Mouse (Mus musculus) embryonic fibroblast, embryonic 13.5 days (primary cell): ENCODE measurements at regions not wholly inside any gene's neighbourhood (a gene's known extent, or its start where the extent isn't known, plus 50 kb on each side); places are given as distances from the start of the nearest gene placed in this dataset.

Experiments used
- H3K27ac ChIP-seq: 2 replicates; pipeline ENCODE4 v1.5.1; 2012; ENCODE audit warnings: low read length, control low read depth, inconsistent platforms; ENCODE audit not compliant: insufficient read depth
- H3K4me1 ChIP-seq: 2 replicates; pipeline ENCODE4 v1.6.1; 2011; ENCODE audit warnings: low read length; ENCODE audit not compliant: control insufficient read depth, insufficient read depth
- H3K4me3 ChIP-seq: 2 replicates; pipeline ENCODE4 v1.5.1; 2011; ENCODE audit warnings: mild to moderate bottlenecking, control low read depth, low read length; ENCODE audit not compliant: insufficient read depth
- CTCF ChIP-seq: IDR thresholded peaks from 2 replicates; pipeline ENCODE4 v1.5.1; 2011; ENCODE audit warnings: mild to moderate bottlenecking, control low read depth, low read length, moderate library complexity, borderline replicate concordance; ENCODE audit not compliant: insufficient read depth
- POLR2A ChIP-seq: IDR thresholded peaks from 2 replicates; pipeline ENCODE4 v1.6.1; 2011; ENCODE audit warnings: low read depth, mild to moderate bottlenecking, control low read depth, low read length, moderate library complexity

- no peak overlapping the region for H3K27ac ChIP-seq
- no peaks in the 10 kb centered on the region for H3K4me1 ChIP-seq
- TF ChIP-seq CTCF (no peak), POLR2A (no peak)
- no peak overlapping the region for H3K4me3 ChIP-seq
Measured at GRCm38 (mm10) chr12:51100868-51101267, 247.0 kb upstream of the G2e3 start.

GRCm38 (mm10) chr12:51095974-51096373, 251.9 kb upstream of the G2e3 start:
- H3K27ac ChIP-seq, result no peak overlapping the region
- H3K4me1 ChIP-seq, result no peaks in the 10 kb centered on the region
- no peak overlapping the region for H3K4me3 ChIP-seq
- TF ChIP-seq CTCF (no peak), POLR2A (no peak)

- TF ChIP-seq POLR2A, result no peak
- TF ChIP-seq CTCF, result no peak
- Histone ChIP-seq H3K4me1 (no peaks in the 10 kb centered on the region), H3K4me3 (no peak overlapping the region)
Measured at GRCm38 (mm10) chr12:51089324-51089723, 258.5 kb upstream of the G2e3 start.

GRCm38 (mm10) chr12:51081809-51082208, 266.1 kb upstream of the G2e3 start:
- H3K4me1 ChIP-seq, result no peaks in the 10 kb centered on the region
- H3K27ac ChIP-seq, result no peak overlapping the region
- TF ChIP-seq POLR2A (no peak), CTCF (no peak)
- H3K4me3 ChIP-seq, result no peak overlapping the region

More at GRCm38 (mm10) chr12:51089324-51089723, 258.5 kb upstream of the G2e3 start:
- H3K27ac ChIP-seq, result no peak overlapping the region

- TF ChIP-seq POLR2A (no peak), CTCF (no peak)
- Histone ChIP-seq H3K27ac (no peak overlapping the region), H3K4me1 (no peaks in the 10 kb centered on the region), H3K4me3 (no peak overlapping the region)
Measured at GRCm38 (mm10) chr12:51073503-51073902, 274.4 kb upstream of the G2e3 start.

- no peak overlapping the region for H3K27ac ChIP-seq
- TF ChIP-seq CTCF, result no peak
- TF ChIP-seq POLR2A, result no peak
- H3K4me1 ChIP-seq, result no peaks in the 10 kb centered on the region
- H3K4me3 ChIP-seq, result no peak overlapping the region
Measured at GRCm38 (mm10) chr12:51060931-51061330, 286.9 kb upstream of the G2e3 start.

- peak overlapping the region; percentile 44 for H3K27ac ChIP-seq
- H3K4me1 ChIP-seq, result no peaks in the 10 kb centered on the region
- no peak overlapping the region; the same call in 1 of the 2 replicates for H3K4me3 ChIP-seq
- TF ChIP-seq CTCF (no peak), POLR2A (no peak)
Measured at GRCm38 (mm10) chr12:51058569-51058968, 289.3 kb upstream of the G2e3 start.

GRCm38 (mm10) chr12:51058104-51058503, 289.8 kb upstream of the G2e3 start:
- H3K4me1 ChIP-seq, result no peaks in the 10 kb centered on the region
- no peak overlapping the region for H3K4me3 ChIP-seq
- TF ChIP-seq POLR2A (no peak), CTCF (no peak)
- 0 out of 2 replicates have a peak overlapping the region, but pooled peaks have one; percentile 44 for H3K27ac ChIP-seq

- TF ChIP-seq CTCF (no peak), POLR2A (no peak)
Measured at GRCm38 (mm10) chr12:51047116-51047515, 300.7 kb upstream of the G2e3 start.

GRCm38 (mm10) chr12:51045437-51045836, 302.4 kb upstream of the G2e3 start:
- no peak overlapping the region for H3K27ac ChIP-seq

More at GRCm38 (mm10) chr12:51047116-51047515, 300.7 kb upstream of the G2e3 start:
- Histone ChIP-seq H3K4me1 (no peaks in the 10 kb centered on the region), H3K27ac (no peak overlapping the region), H3K4me3 (no peak overlapping the region)

GRCm38 (mm10) chr12:51045020-51045419, 302.8 kb upstream of the G2e3 start:
- H3K4me3 ChIP-seq, result no peak overlapping the region
- H3K27ac ChIP-seq, result no peak overlapping the region
- H3K4me1 ChIP-seq, result no peaks in the 10 kb centered on the region
- TF ChIP-seq CTCF (no peak), POLR2A (no peak)

More at GRCm38 (mm10) chr12:51045437-51045836, 302.4 kb upstream of the G2e3 start:
- Histone ChIP-seq H3K4me3 (no peak overlapping the region), H3K4me1 (no peaks in the 10 kb centered on the region)
- TF ChIP-seq POLR2A, result no peak
- no peak for TF ChIP-seq CTCF

GRCm38 (mm10) chr12:51032193-51032592, 315.7 kb upstream of the G2e3 start:
- no peak for TF ChIP-seq CTCF
- TF ChIP-seq POLR2A, result no peak
- Histone ChIP-seq H3K27ac (no peak overlapping the region), H3K4me3 (no peak overlapping the region), H3K4me1 (no peaks in the 10 kb centered on the region)
